Mouse (Mus musculus): ENCODE measurements around the gene Clstn2. TPM values are rescaled to one million over a fixed set of nuclear protein-coding genes. Genes with fewer than 3 reads are reported as not detected.

Gene Clstn2
- polyA plus RNA-seq, 1 experiment from 2014 or later = 0.82 TPM

DNA sequence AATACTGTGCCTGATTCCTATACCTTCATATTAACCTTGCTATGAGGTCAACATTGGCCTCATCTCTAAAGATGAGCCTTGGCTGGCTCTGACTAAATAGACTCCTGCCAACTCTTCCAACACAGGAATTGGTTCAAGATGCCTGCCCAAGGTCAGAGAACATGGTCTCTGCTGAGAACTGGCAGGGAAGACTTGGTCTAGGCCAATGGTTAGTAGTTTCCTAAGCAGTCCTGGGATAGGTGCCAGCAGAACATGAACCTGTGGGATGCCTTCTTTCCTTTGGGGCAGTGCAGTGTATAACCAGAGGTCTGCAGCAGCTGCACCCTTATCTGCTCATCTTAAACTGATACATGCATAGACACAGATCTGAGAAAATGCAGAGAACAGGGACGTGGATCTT, 505.7 kb downstream of the Clstn2 start:
- no peak for TF ChIP-seq EP300 (optimal IDR thresholded peaks at IDR 0.05)
- no peak for TF ChIP-seq CTCF (IDR thresholded peaks at IDR 0.05; ENCODE audit: low read depth)
- no peak overlapping the region for H3K4me3 ChIP-seq (ENCODE audit: low read depth, low read length)
- DNase-seq (ENCODE audit: low spot score) (no peak), ATAC-seq (ENCODE audit: low FRiP score, low TSS enrichment) (no peak)
- no peak overlapping the region for H3K4me2 ChIP-seq (replicated peaks; ENCODE audit: low read depth)
- no peaks in the 10 kb centered on the region for H3K9me3 ChIP-seq (ENCODE audit: control insufficient read depth, low read length)
- WGBS = 86% methylated on average over 1 of the region's 1 CpGs
- no peak overlapping the region for H3K9ac ChIP-seq (ENCODE audit: low read length)
- no peaks in the 10 kb centered on the region for H3K4me1 ChIP-seq (replicated peaks; ENCODE audit: control insufficient read depth, insufficient read depth)
- no peaks in the 10 kb centered on the region for H3K36me3 ChIP-seq (ENCODE audit: control insufficient read depth, insufficient read depth, low read length)
- H3K27ac ChIP-seq (replicated peaks) = no peak overlapping the region
- H3K27me3 ChIP-seq (ENCODE audit: control insufficient read depth, insufficient read depth, low read length) = no peaks in the 10 kb centered on the region

DNA sequence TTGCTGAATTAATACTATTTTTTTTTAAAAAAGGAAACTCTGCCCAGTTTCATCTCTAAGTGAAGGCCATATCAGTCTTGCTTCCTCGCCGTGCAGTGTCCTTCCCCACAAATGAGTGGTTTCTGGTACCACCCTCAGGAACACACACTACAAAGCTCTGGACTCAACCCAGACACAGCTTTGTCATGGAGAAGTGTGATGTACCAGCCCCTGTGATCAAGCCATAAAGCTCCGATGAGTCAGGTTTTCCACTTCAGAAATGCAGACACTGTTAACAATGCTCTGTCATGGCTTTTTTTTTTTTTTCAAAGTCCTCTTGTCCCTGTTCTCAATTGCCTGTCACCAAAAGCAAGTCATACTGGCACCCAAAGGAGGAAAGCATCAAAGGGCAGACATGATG, 507.4 kb downstream of the Clstn2 start:
- H3K27ac ChIP-seq (replicated peaks) = no peak overlapping the region
- H3K4me1 ChIP-seq (replicated peaks; ENCODE audit: control insufficient read depth, insufficient read depth) = no peaks in the 10 kb centered on the region
- H3K4me2 ChIP-seq (replicated peaks; ENCODE audit: low read depth) = no peak overlapping the region
- TF ChIP-seq EP300 (optimal IDR thresholded peaks at IDR 0.05) = no peak
- TF ChIP-seq CTCF (IDR thresholded peaks at IDR 0.05; ENCODE audit: low read depth) = no peak
- no peak overlapping the region for H3K9ac ChIP-seq (ENCODE audit: low read length)
- H3K36me3 ChIP-seq (ENCODE audit: control insufficient read depth, insufficient read depth, low read length) = no peaks in the 10 kb centered on the region
- WGBS = 90% methylated on average over 3 of the region's 3 CpGs
- DNase-seq (ENCODE audit: low spot score) (no peak), ATAC-seq (ENCODE audit: low FRiP score, low TSS enrichment) (no peak)
- no peaks in the 10 kb centered on the region for H3K9me3 ChIP-seq (ENCODE audit: control insufficient read depth, low read length)
- H3K27me3 ChIP-seq (ENCODE audit: control insufficient read depth, insufficient read depth, low read length) = no peaks in the 10 kb centered on the region
- no peak overlapping the region for H3K4me3 ChIP-seq (ENCODE audit: low read depth, low read length)

DNA sequence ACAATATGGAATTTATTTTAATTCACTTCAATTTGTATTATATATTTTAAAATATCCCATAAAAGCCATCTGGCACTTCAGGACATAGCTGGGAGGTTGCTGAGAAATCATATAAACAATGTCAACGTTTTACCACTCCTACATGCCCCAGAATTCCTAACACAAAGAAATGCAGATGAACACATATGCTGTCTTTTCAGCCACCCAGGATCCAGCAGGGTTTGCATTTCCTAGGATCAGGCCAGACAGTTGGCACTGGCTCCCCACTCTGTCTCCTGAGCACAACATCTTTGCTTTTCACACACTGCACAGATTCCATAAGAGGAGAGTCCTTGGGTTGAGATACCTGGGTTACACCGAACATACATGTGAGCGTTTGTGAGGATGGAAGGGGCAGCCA, 508.1 kb downstream of the Clstn2 start:
- TF ChIP-seq CTCF (IDR thresholded peaks at IDR 0.05; ENCODE audit: low read depth) (no peak), EP300 (optimal IDR thresholded peaks at IDR 0.05) (no peak)
- no peaks in the 10 kb centered on the region for H3K36me3 ChIP-seq (ENCODE audit: control insufficient read depth, insufficient read depth, low read length)
- WGBS = 69% methylated on average over 3 of the region's 3 CpGs

DNA sequence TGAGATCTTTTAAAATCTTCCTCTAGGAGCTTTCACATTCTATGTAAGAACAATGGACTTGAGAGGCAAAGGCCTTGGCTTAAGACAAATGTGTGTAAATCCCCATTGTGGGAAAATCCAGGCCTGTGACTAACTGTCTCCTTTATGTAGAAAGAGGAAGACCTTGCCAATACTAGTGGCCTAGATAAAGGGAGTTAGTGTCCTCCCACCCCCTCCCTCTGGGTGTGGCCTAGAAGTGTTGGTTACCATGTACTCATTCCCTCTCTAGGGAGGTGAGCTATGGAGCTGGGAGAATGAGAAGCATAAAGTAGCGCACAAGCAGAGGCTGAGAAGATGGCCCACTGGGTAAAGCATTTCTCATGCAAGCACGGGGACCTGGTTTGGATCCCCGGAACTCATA, 512.2 kb downstream of the Clstn2 start:
- 96% methylated on average over 3 of the region's 3 CpGs for WGBS
- no peaks in the 10 kb centered on the region for H3K36me3 ChIP-seq (ENCODE audit: control insufficient read depth, insufficient read depth, low read length)
- H3K9me3 ChIP-seq (ENCODE audit: control insufficient read depth, low read length) = no peaks in the 10 kb centered on the region
- no peaks in the 10 kb centered on the region for H3K4me1 ChIP-seq (replicated peaks; ENCODE audit: control insufficient read depth, insufficient read depth)
- H3K27ac ChIP-seq (replicated peaks) = no peak overlapping the region
- no peak overlapping the region for H3K4me2 ChIP-seq (replicated peaks; ENCODE audit: low read depth)
- no peak for ATAC-seq (ENCODE audit: low FRiP score, low TSS enrichment)
- TF ChIP-seq CTCF (IDR thresholded peaks at IDR 0.05; ENCODE audit: low read depth) (no peak), EP300 (optimal IDR thresholded peaks at IDR 0.05) (no peak)
- no peak overlapping the region for H3K9ac ChIP-seq (ENCODE audit: low read length)
- no peak for DNase-seq (ENCODE audit: low spot score)
- H3K4me3 ChIP-seq (ENCODE audit: low read depth, low read length) = no peak overlapping the region
- H3K27me3 ChIP-seq (ENCODE audit: control insufficient read depth, insufficient read depth, low read length) = no peaks in the 10 kb centered on the region

More for the DNA sequence above, 508.1 kb downstream of the Clstn2 start:
- H3K27me3 ChIP-seq (ENCODE audit: control insufficient read depth, insufficient read depth, low read length) = no peaks in the 10 kb centered on the region
- no peaks in the 10 kb centered on the region for H3K9me3 ChIP-seq (ENCODE audit: control insufficient read depth, low read length)
- ATAC-seq (ENCODE audit: low FRiP score, low TSS enrichment) (no peak), DNase-seq (ENCODE audit: low spot score) (no peak)
- H3K9ac ChIP-seq (ENCODE audit: low read length) = no peak overlapping the region
- no peaks in the 10 kb centered on the region for H3K4me1 ChIP-seq (replicated peaks; ENCODE audit: control insufficient read depth, insufficient read depth)
- no peak overlapping the region for H3K4me3 ChIP-seq (ENCODE audit: low read depth, low read length)
- no peak overlapping the region for H3K4me2 ChIP-seq (replicated peaks; ENCODE audit: low read depth)
- no peak overlapping the region for H3K27ac ChIP-seq (replicated peaks)

DNA sequence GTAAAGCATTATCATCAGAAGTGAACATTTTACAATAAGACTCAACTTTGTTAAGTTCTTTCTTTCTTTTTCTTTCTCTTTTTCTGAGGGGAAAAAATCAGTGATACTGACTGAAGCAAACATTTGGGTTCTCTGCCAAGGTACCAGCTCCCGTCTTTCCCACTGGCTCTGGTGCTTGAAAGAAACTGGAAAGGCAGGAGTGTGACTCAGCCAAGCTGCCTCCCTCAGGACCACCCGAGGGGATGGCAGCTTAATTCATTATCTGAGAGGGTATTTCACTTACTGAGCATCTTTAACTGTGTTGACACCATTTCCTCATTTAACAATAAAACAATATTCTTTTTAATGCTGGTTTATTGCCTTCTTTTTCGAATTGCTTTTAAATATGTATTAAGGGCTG, 516.0 kb downstream of the Clstn2 start:
- WGBS = 49% methylated on average over 3 of the region's 3 CpGs
- no peak for ATAC-seq (ENCODE audit: low FRiP score, low TSS enrichment)
- no peaks in the 10 kb centered on the region for H3K36me3 ChIP-seq (ENCODE audit: control insufficient read depth, insufficient read depth, low read length)

DNA sequence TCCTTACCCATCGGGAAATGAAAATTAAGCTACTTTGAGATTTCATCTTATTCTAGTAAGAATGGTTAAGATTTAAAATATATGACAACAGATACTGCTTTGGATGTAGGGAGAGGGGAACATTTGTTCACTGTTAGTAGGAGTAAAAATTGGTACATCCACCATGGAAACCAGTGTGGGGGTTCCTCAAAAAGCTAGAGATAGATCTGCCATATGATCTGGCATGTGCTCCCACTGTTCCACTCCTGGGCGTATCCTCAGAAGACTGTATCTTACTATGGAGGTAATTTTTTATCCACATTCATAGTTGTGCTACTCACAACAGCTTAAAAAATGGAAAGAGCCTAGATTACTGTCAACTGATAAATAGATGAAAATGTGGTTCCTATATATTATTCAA, 518.3 kb downstream of the Clstn2 start:
- no peak overlapping the region for H3K27ac ChIP-seq (replicated peaks)
- H3K9ac ChIP-seq (ENCODE audit: low read length) = no peak overlapping the region
- H3K27me3 ChIP-seq (ENCODE audit: control insufficient read depth, insufficient read depth, low read length) = no peaks in the 10 kb centered on the region
- H3K4me2 ChIP-seq (replicated peaks; ENCODE audit: low read depth) = no peak overlapping the region
- no peaks in the 10 kb centered on the region for H3K4me1 ChIP-seq (replicated peaks; ENCODE audit: control insufficient read depth, insufficient read depth)
- TF ChIP-seq CTCF (IDR thresholded peaks at IDR 0.05; ENCODE audit: low read depth) (no peak), EP300 (optimal IDR thresholded peaks at IDR 0.05) (no peak)
- ATAC-seq (ENCODE audit: low FRiP score, low TSS enrichment) = no peak
- no peak for DNase-seq (ENCODE audit: low spot score)
- no peaks in the 10 kb centered on the region for H3K36me3 ChIP-seq (ENCODE audit: control insufficient read depth, insufficient read depth, low read length)
- H3K4me3 ChIP-seq (ENCODE audit: low read depth, low read length) = no peak overlapping the region
- WGBS = 92% methylated on average over 2 of the region's 2 CpGs
- no peaks in the 10 kb centered on the region for H3K9me3 ChIP-seq (ENCODE audit: control insufficient read depth, low read length)

More for the DNA sequence above, 516.0 kb downstream of the Clstn2 start:
- Histone ChIP-seq H3K27me3 (ENCODE audit: control insufficient read depth, insufficient read depth, low read length) (no peaks in the 10 kb centered on the region), H3K9ac (ENCODE audit: low read length) (no peak overlapping the region), H3K4me1 (replicated peaks; ENCODE audit: control insufficient read depth, insufficient read depth) (no peaks in the 10 kb centered on the region), H3K9me3 (ENCODE audit: control insufficient read depth, low read length) (no peaks in the 10 kb centered on the region), H3K4me3 (ENCODE audit: low read depth, low read length) (no peak overlapping the region), H3K27ac (replicated peaks) (no peak overlapping the region), H3K4me2 (replicated peaks; ENCODE audit: low read depth) (no peak overlapping the region)
- TF ChIP-seq CTCF (IDR thresholded peaks at IDR 0.05; ENCODE audit: low read depth) = no peak
- no peak for TF ChIP-seq EP300 (optimal IDR thresholded peaks at IDR 0.05)
- DNase-seq (ENCODE audit: low spot score) = no peak

Measured in stomach, postnatal 0 days (tissue).